Mouse (Mus musculus) embryonic facial prominence, embryonic 11.5 days (tissue): ENCODE results near the gene Gm49320. TPM values are rescaled to one million over a fixed set of nuclear protein-coding genes. Genes with fewer than 3 reads are reported as not detected.
"Not testable (repeated sequence)": the region's sequence is repeated elsewhere in the genome, so short reads cannot be mapped to it uniquely, and the experiment has no call there.

Source experiments
- ATAC-seq: fragments of 200-750 bp; cut with Nextera tagmentation; replicated peaks from 2 replicates; pipeline ENCODE4 v1.8.0; 2017; ENCODE audit warnings: low read depth; ENCODE audit not compliant: insufficient number of reproducible peaks, low FRiP score, low TSS enrichment
- DNase-seq: peaks from one replicate; pipeline ENCODE4 v3.0.0-alpha.2; 2015; ENCODE audit warnings: low spot score
- H3K27ac ChIP-seq: fragments of 300-500 bp; sonication (generic); replicated peaks from 2 replicates; pipeline ENCODE4 v1.5.1; 2014; ENCODE audit warnings: mild to moderate bottlenecking, low read depth, low read length, control low read depth
- H3K27me3 ChIP-seq: fragments of 300-500 bp; sonication (generic); 2 replicates; pipeline ENCODE4 v1.6.1; 2014; ENCODE audit warnings: mild to moderate bottlenecking, low read length, moderate library complexity, mixed read lengths; ENCODE audit not compliant: control insufficient read depth, insufficient read depth
- H3K36me3 ChIP-seq: fragments of 300-500 bp; sonication (generic); replicated peaks from 2 replicates; pipeline ENCODE4 v1.6.1; 2014; ENCODE audit warnings: low read depth, mild to moderate bottlenecking, low read length, moderate library complexity, mixed read lengths; ENCODE audit not compliant: control insufficient read depth, insufficient read depth
- H3K4me1 ChIP-seq: fragments of 300-500 bp; sonication (generic); 2 replicates; pipeline ENCODE4 v1.6.1; 2014; ENCODE audit warnings: low read length, mixed read lengths; ENCODE audit not compliant: control insufficient read depth, insufficient read depth
- H3K4me2 ChIP-seq: fragments of 300-500 bp; sonication (generic); 2 replicates; pipeline ENCODE4 v1.6.1; 2014; ENCODE audit warnings: low read depth, mild to moderate bottlenecking, control low read depth, low read length, moderate library complexity
- H3K4me3 ChIP-seq: fragments of 300-500 bp; sonication (generic); 2 replicates; pipeline ENCODE4 v1.5.1; 2014; ENCODE audit warnings: low read depth, low read length, control low read depth
- H3K9ac ChIP-seq: fragments of 300-500 bp; sonication (generic); replicated peaks from 2 replicates; pipeline ENCODE4 v1.6.1; 2014; ENCODE audit warnings: mild to moderate bottlenecking, control low read depth, low read length
- H3K9me3 ChIP-seq: fragments of 300-500 bp; sonication (generic); replicated peaks from 2 replicates; pipeline ENCODE4 v1.6.1; 2016; ENCODE audit warnings: mild to moderate bottlenecking, low read length, inconsistent platforms, mixed read lengths; ENCODE audit not compliant: control insufficient read depth
- WGBS: fragments of 180-500 bp; shearing (Covaris S2); extraction: QIAGEN DNeasy Blood & Tissue Kit; methylation state at CpG from one replicate; pipeline ENCODE4 v1.1.7; 2014; 5-methylcytosine and 5-hydroxymethylcytosine counted together
- polyA plus RNA-seq: library from polyadenylated mRNA; unstranded; fragments of >200 nt; fragmentation: Nextera tagmentation; extraction: Ambion mirVana; gene quantifications from 2 replicates; pipeline ENCODE4 v1.2.1, GENCODE M21; 2014

The Gm49320 gene
- polyA plus RNA-seq, 1 experiment from 2014 or later: 0.53 TPM

DNA sequence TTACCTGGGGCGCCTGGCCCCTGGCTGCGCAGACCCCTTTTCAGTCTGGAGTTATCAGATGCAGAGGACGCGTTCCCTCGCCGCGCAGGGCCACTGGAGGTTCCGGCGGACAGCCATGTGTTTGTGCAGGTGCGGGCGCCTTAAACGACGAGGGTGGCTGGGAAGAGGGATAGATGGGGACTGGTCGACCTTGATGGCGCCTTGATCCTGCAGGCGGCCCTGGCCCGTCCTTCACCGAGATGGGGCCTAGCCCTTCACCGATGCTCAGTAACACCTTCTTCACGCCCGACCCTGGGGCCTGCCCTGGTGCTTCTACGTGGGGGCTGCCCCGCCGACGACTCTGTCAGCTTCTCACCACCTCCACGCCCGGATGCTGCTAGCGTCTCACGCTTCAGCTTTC, 10.5 kb downstream of the Gm49320 start:
- H3K9ac ChIP-seq: 0 out of 2 replicates have a peak overlapping the region, but pooled peaks have one; percentile 6
- H3K36me3 ChIP-seq: peaks cover 4% of the 10 kb centered on the region
- no peak overlapping the region for H3K27ac ChIP-seq
- ATAC-seq: no peak
- H3K27me3 ChIP-seq: no peaks in the 10 kb centered on the region
- WGBS: 13% methylated on average over 29 of the region's 29 CpGs
- peaks cover 9% of the 10 kb centered on the region for H3K4me1 ChIP-seq
- no peak overlapping the region for H3K4me2 ChIP-seq
- DNase-seq: peak; percentile 60
- H3K9me3 ChIP-seq: no peaks in the 10 kb centered on the region
- H3K4me3 ChIP-seq: no peak overlapping the region

DNA sequence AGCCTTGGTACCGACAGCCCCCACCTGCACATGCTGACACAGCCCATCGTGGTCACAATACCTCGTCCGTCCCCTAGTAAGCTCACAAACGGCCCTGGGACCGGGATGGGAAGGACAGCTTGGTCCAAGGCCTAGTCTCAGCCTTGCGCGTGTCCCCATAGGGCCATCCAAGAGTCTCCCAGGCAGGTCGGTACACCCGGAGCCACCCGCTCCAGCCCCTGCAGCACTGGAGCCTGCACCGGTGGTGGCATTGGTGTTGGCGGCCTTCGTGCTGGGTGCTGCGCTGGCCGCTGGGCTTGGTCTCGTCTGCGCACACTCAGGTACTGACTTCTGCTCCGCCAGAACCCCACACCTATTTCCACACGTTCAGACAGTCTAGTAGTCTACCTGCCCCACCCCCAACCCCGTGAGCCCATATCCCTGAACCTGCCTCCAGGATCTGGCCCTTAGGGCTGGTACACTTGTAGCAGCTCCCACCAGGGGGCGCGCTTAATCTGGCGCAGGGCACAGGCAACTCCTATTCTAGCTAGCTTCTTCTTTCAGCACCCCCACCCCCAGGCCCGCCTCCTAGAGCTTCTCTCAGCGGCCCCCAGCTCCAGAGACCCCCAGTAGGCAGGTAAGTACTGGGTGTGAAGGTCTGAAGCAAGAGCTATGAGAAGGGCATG, 11.8 kb downstream of the Gm49320 start:
- no peak overlapping the region for H3K27ac ChIP-seq
- H3K36me3 ChIP-seq: peaks cover 5% of the 10 kb centered on the region; the same call in 1 of the 2 replicates
- peaks cover 9% of the 10 kb centered on the region for H3K4me1 ChIP-seq
- H3K27me3 ChIP-seq: no peaks in the 10 kb centered on the region
- 34% methylated on average over 26 of the region's 26 CpGs for WGBS
- DNase-seq (peak; percentile 85), ATAC-seq (no peak)
- H3K4me3 ChIP-seq: no peak overlapping the region
- H3K4me2 ChIP-seq: no peak overlapping the region
- no peaks in the 10 kb centered on the region for H3K9me3 ChIP-seq
- no peak overlapping the region for H3K9ac ChIP-seq

DNA sequence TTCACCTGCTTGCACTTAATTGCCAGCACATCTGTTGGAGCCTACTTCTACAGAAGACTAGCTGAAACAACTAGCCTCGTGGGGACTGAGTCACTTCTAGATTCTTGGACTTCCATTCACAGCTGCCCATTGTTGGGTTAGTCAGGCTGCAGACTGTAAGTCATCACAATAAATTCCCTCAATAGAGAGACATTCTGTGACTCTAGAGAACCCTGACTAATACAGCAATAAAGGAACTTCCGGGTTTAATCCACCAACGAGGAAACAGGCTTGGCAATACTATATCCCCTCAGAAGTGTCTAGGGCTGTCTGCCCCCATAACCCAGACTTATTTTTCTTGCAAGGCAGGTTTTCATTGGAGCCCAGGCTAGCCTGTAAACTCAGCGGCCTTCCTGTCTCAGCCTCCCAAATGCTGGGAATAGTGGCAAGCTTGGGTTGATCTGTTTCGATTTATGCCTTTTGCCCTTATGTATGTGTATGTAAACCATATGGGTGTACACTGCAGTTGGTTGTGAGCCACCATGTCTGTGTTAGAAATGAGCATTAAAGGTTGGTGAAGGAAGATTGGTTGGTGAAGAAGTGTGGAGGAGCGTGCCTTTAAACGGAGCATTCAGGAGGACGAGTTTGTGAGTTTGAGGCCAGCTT, 13.6 kb downstream of the Gm49320 start:
- Histone ChIP-seq H3K9ac (no peak overlapping the region), H3K27me3 (no peaks in the 10 kb centered on the region), H3K36me3 (peaks cover 3% of the 10 kb centered on the region), H3K4me2 (peak overlapping the region; percentile 37), H3K27ac (no peak overlapping the region), H3K4me1 (peaks cover 9% of the 10 kb centered on the region), H3K4me3 (peak overlapping the region; percentile 83), H3K9me3 (no peaks in the 10 kb centered on the region)
- DNase-seq: no peak
- 46% methylated on average over 8 of the region's 8 CpGs for WGBS
- ATAC-seq: no peak

DNA sequence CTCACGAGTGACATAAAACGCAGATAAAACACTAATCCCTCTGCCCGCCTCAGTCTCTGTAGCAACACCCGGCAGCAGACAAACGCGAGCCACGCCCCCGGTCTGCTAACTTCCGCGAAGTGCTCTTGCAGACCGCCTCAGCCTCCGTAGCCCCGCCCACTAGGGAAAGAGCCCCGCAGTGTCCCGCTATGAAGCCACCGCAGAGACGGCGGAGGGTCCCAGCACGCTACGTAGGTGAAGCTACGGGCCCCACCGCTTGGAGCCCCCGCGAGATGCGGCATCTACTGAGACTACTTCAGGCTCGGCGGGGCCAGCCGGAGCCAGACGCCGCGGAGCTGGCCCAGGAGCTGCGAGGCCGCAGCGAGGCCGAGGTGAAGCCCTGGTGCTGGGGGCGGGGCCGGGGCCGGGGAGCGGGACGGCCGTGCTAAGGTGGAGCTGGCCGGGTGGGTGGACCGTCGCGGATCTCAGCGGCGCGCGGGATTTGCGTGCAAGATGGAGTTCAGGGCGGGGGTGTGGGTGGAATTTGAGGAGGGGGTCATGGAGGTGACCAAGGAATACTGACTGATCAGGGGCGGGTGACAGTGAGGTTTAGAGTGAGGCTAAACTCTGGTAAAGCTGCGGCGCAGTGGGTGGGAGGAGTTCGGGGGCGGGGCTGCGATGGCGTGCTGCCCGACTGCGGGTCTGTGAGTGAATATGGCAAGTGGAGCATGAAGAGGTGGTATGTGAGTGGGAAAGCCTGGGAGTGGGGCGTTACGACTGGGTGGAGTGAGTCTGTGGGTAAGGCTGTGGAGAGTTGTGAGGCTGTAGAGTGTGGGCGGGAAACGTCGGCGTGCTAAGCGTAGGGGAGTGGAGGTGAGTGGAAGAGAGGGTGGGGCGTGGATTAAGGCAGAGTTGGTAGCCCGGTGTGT, 14.5 kb downstream of the Gm49320 start, which contains the start of gene Snapc2:
Snapc2 (plus strand) TSS at position 147 of the 908 bp plus-strand sequence.
- Histone ChIP-seq H3K4me1 (peaks cover 9% of the 10 kb centered on the region), H3K36me3 (peaks cover 3% of the 10 kb centered on the region), H3K4me3 (peak within 1 kb of the TSS; percentile 83), H3K27me3 (no peaks in the 10 kb centered on the region), H3K4me2 (peak within 1 kb of the TSS; percentile 74), H3K9me3 (no peaks in the 10 kb centered on the region), H3K27ac (peak within 1 kb of the TSS; percentile 75), H3K9ac (peak within 1 kb of the TSS; percentile 90)
- peak; percentile 82 for ATAC-seq
- under 1% methylated on average over 69 of the region's 69 CpGs for WGBS
- peak; percentile 98 for DNase-seq

DNA sequence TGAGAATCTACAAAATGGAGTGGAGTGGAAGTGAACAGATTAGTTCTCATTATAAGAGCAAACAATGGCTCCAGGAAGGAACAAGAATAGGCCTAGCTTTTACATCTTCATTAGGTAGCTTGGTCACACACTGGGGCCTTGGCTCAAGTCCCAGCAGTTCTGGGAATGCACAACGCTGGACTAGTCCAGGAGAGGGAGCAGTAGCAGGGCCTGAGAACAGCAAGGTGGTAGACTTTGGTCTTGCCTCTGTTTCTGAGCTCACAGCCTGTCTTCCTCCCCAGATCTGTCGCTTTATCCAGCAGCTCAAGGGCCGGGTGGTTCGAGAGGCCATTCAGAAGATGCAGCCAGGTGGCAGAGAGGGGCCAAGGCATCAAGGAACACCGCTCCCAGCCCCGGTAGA, 15.3 kb downstream of the Gm49320 start:
- DNase-seq (no peak), ATAC-seq (no peak)
- peak overlapping the region; percentile 83 for H3K4me3 ChIP-seq
- no peaks in the 10 kb centered on the region for H3K9me3 ChIP-seq
- H3K27me3 ChIP-seq: no peaks in the 10 kb centered on the region
- H3K27ac ChIP-seq: no peak overlapping the region
- WGBS: 75% methylated on average over 6 of the region's 6 CpGs
- H3K4me2 ChIP-seq: peak overlapping the region; percentile 74; the same call in 1 of the 2 replicates
- peaks cover 3% of the 10 kb centered on the region for H3K36me3 ChIP-seq
- peak overlapping the region; percentile 22; the same call in 1 of the 2 replicates for H3K9ac ChIP-seq
- peaks cover 6% of the 10 kb centered on the region for H3K4me1 ChIP-seq

DNA sequence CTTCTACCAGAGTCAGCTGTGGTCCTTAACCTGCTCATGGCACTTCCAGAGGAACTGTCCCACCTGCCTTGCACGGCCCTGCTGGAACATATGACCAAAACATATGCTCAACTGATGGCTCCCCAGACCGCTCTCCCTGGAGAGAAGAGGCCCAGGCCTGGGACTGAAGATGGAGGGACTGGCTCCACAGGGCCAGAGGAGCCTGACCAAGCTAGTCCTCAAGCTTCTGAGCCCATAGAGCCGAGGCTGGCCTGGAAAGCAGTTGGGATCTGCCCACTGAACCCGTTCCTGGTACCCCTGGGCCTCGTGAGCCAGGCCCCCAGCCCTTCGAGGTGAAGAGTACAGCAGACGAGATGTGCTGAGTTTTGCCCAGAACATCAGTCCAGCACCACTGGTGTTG, 16.8 kb downstream of the Gm49320 start:
- not testable (repeated sequence) for H3K4me2 ChIP-seq, H3K27ac ChIP-seq, H3K36me3 ChIP-seq, DNase-seq, H3K9ac ChIP-seq, H3K9me3 ChIP-seq, H3K27me3 ChIP-seq, ATAC-seq, H3K4me3 ChIP-seq, H3K4me1 ChIP-seq
- WGBS: 94% methylated on average over 7 of the region's 7 CpGs

DNA sequence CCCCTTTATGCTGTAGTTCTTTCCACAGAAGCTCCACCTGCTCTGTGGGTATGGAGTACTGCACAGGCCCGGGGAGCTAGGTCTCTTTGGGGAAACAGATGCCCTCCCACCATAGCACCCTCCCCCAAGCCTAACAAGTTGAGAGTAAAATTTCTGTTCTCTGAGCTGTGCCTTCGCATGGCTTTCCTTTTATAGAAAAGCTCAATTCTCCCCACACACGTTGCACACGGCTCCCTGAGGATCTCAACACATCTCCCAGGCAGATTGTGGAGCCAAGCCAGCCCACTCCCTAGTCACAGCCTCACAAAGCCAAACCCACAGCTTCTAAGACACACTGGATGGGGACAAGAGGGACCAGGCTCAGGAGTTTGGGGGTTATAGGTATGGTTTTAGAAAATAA, 18.2 kb downstream of the Gm49320 start:
- 79% methylated on average over 4 of the region's 4 CpGs for WGBS
- Histone ChIP-seq H3K4me1 (no peaks in the 10 kb centered on the region), H3K36me3 (peaks cover 6% of the 10 kb centered on the region), H3K9ac (no peak overlapping the region), H3K4me2 (no peak overlapping the region), H3K4me3 (no peak overlapping the region), H3K27me3 (no peaks in the 10 kb centered on the region), H3K27ac (no peak overlapping the region), H3K9me3 (no peaks in the 10 kb centered on the region)
- DNase-seq (no peak), ATAC-seq (no peak)
